18 mouse cellular contexts compared by ENCODE assay signal in the genomic region with DNA sequence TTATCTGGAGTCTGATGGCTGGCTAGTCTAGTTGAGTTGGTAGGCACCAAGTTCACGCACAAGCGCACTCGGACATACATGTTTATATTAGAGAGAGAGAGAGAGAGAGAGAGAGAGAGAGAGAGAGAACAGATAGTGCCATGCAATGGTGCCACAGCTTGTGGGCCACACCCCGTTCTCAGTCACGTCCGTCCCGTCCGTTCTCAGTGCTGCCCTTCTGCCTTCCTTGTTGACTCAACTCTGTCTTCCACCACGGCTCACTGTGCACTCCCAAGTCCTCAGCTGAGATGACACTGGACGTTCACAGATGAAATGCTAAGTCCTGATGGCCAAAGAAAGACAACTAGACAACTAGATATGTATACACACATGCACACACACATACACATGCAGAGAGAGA.
"Had no signal": no experiment of that assay in that cellular context is flagged by ENCODE, and none has a peak within 500 bp of the region (broad histone marks: within the 10 kb centered on the region; RNA-seq: fewer than 3 reads in every experiment).

No protein-coding gene starts in this region.

- DNase-seq: kidney, adult 11 months; kidney, adult 8-10 months; kidney, postnatal 36 days; layer of hippocampus, postnatal 36 days; left cerebral cortex, postnatal 4 days; liver; lung, postnatal 36 days; midbrain, embryonic 14.5 days; retina, postnatal 1 day; thymus, postnatal 25 days had no signal

- H3K4me3 ChIP-seq: kidney, embryonic 15.5 days; left cerebral cortex, adult 2 months; limb, embryonic 13.5 days; liver, embryonic 12.5 days; liver, embryonic 15.5 days; midbrain, embryonic 10.5 days; neural tube, embryonic 12.5 days; neural tube, embryonic 15.5 days had no signal

- H3K9me3 ChIP-seq: kidney, embryonic 15.5 days; limb, embryonic 13.5 days; liver, embryonic 12.5 days; liver, embryonic 15.5 days; midbrain, embryonic 10.5 days; neural tube, embryonic 12.5 days; neural tube, embryonic 15.5 days had no signal

- H3K4me1 ChIP-seq: liver, embryonic 15.5 days; neural tube, embryonic 12.5 days had no signal

- H3K4me2 ChIP-seq: kidney, embryonic 15.5 days; limb, embryonic 13.5 days; liver, embryonic 12.5 days; liver, embryonic 15.5 days; neural tube, embryonic 12.5 days; neural tube, embryonic 15.5 days had no signal

- H3K27me3 ChIP-seq: kidney, embryonic 15.5 days; limb, embryonic 13.5 days; liver, embryonic 12.5 days; liver, embryonic 15.5 days; neural tube, embryonic 12.5 days; neural tube, embryonic 15.5 days had no signal

- H3K9ac ChIP-seq: kidney, embryonic 15.5 days; limb, embryonic 13.5 days; liver, embryonic 12.5 days; liver, embryonic 15.5 days; neural tube, embryonic 12.5 days; neural tube, embryonic 15.5 days had no signal

- H3K27ac ChIP-seq: kidney, embryonic 15.5 days; left cerebral cortex, adult 2 months; limb, embryonic 13.5 days; liver, embryonic 12.5 days; liver, embryonic 15.5 days; neural tube, embryonic 12.5 days; neural tube, embryonic 15.5 days had no signal

- H3K36me3 ChIP-seq: kidney, embryonic 15.5 days; limb, embryonic 13.5 days; liver, embryonic 12.5 days; liver, embryonic 15.5 days; midbrain, embryonic 10.5 days; neural tube, embryonic 12.5 days; neural tube, embryonic 15.5 days had no signal

- ATAC-seq: liver, embryonic 12.5 days had no signal
